In the genomic region with DNA sequence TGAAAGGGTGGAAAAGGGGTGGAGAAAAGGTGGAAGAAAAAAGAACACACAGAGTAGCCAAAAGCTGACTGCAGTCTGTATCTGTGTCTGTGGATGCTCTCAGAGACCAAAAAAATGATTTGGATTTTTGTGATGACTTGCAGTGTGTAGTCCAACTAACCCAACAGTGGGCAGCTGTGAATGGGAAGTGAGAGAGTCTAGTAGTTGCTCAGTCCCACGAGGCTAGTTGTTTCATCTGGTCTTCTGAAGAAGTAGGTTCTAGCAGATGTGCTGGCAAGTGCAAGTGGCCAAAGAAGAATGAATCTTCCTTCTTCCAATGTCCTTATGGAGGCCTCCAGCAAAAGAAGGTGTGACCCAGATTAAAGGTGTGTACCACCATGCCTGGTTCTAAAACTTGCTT, we compare ENCODE assay signal across 25 mouse cellular contexts.
"Had no signal": no experiment of that assay in that cellular context is flagged by ENCODE, and none has a peak within 500 bp of the region (broad histone marks: within the 10 kb centered on the region; RNA-seq: fewer than 3 reads in every experiment).

No protein-coding gene starts in this region.

- H3K4me1 ChIP-seq: hindbrain, embryonic 12.5 days; kidney, embryonic 15.5 days; limb, embryonic 13.5 days; limb, embryonic 15.5 days had no signal

- H3K9me3 ChIP-seq: heart, embryonic 10.5 days; heart, embryonic 12.5 days; hindbrain, embryonic 10.5 days; hindbrain, embryonic 12.5 days; kidney, embryonic 15.5 days; limb, embryonic 13.5 days; limb, embryonic 15.5 days; liver, embryonic 12.5 days had no signal

- H3K9ac ChIP-seq: heart, embryonic 12.5 days; hindbrain, embryonic 12.5 days; hindbrain, embryonic 14.5 days; kidney, embryonic 15.5 days; limb, embryonic 13.5 days; limb, embryonic 15.5 days; liver, embryonic 12.5 days had no signal

- H3K4me2 ChIP-seq: heart, embryonic 12.5 days; hindbrain, embryonic 12.5 days; hindbrain, embryonic 14.5 days; kidney, embryonic 15.5 days; limb, embryonic 13.5 days; limb, embryonic 15.5 days; liver, embryonic 12.5 days had no signal

- H3K36me3 ChIP-seq: heart, embryonic 10.5 days; kidney, embryonic 15.5 days; limb, embryonic 15.5 days; liver, embryonic 12.5 days had no signal

- H3K4me3 ChIP-seq: gastrocnemius, adult 2 months; heart, embryonic 10.5 days; heart, embryonic 12.5 days; hindbrain, embryonic 10.5 days; hindbrain, embryonic 12.5 days; kidney, embryonic 15.5 days; limb, embryonic 13.5 days; limb, embryonic 15.5 days; liver, embryonic 12.5 days had no signal

- DNase-seq: gastrocnemius, adult 2 months; gastrocnemius, postnatal 10 days; gastrocnemius, postnatal 25 days; heart, postnatal 10 days; heart, postnatal 4 days; kidney, adult 11 months; kidney, adult 2 months; kidney, adult 9 months; kidney, postnatal 14 days; kidney, postnatal 36 days; layer of hippocampus, adult 9-11 months; layer of hippocampus, postnatal 36 days; left cerebral cortex, postnatal 4 days had no signal

- H3K27ac ChIP-seq: gastrocnemius, adult 2 months; heart, embryonic 10.5 days; hindbrain, embryonic 10.5 days; hindbrain, embryonic 12.5 days; hindbrain, embryonic 14.5 days; kidney, embryonic 15.5 days; kidney, postnatal 0 days; limb, embryonic 13.5 days; limb, embryonic 15.5 days; liver, embryonic 12.5 days had no signal

- H3K27me3 ChIP-seq: heart, embryonic 12.5 days; hindbrain, embryonic 12.5 days; kidney, embryonic 15.5 days; limb, embryonic 13.5 days; limb, embryonic 15.5 days; liver, embryonic 12.5 days had no signal

- ATAC-seq: hindbrain, embryonic 16.5 days; intestine, embryonic 16.5 days; liver, embryonic 12.5 days had no signal
